Mouse (Mus musculus): ENCODE results near the gene Gpam. TPM values are rescaled to one million over a fixed set of nuclear protein-coding genes. Genes with fewer than 3 reads are reported as not detected.
"Not testable (repeated sequence)": the region's sequence is repeated elsewhere in the genome, so short reads cannot be mapped to it uniquely, and the experiment has no call there.

Gene Gpam
- total RNA-seq (2021), result 100 to 1,000 TPM in 1 of 2 experiments, 10 to 100 TPM in 1; 90.7 to 133 TPM
- long read RNA-seq, experiment 1, transcript Gpam-201 (21 exons, 3,832 nt), result major isoform, 40 of 105 reads
- long read RNA-seq, experiment 1, partial matches to known transcripts, result 22 of 105 reads
- long read RNA-seq, experiment 1, other reads (novel, unspliced or antisense), result 43 of 105 reads
- long read RNA-seq, experiment 2, transcript Gpam-201 (21 exons, 3,832 nt), result major isoform, 29 of 110 reads
- long read RNA-seq, experiment 2, partial matches to known transcripts, result 44 of 110 reads
- long read RNA-seq, experiment 2, other reads (novel, unspliced or antisense), result 37 of 110 reads

DNA sequence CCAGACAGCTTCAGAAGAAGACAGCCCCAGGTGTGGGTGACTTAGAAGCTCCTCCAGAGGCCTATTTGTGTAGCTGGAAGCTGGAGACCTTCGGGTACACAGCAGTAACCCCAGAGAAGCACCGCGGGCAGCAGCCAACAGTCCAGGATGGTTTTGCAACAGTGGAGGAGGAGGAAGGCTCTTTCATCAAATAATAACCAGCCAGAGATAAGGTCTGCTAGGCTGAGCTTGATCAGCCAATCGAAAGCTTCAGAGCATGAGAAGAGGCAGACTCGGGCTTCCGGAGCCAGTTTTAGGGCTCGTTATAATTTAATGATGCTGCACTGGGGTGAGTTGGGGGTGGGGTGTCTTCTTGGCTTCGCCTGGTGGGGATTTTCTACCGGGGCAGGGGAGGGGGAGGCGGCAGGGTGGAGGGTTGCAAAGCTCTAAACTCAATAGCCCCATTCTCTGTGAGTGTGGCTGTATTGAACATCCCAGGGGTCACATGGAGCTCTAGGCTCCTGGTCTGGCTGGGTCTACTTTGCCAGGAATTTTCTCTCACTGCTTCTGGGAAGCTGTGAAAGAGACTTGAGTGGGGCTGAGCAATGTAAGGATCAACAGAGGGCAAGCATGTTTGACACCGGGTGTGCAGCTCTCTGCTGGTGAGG, at the start of gene Gpam:
Gene Gpam, minus strand, starts transcription at position 167 of the 647 bp plus-strand sequence.
- no peak for DNase-seq (ENCODE audit: low spot score)

DNA sequence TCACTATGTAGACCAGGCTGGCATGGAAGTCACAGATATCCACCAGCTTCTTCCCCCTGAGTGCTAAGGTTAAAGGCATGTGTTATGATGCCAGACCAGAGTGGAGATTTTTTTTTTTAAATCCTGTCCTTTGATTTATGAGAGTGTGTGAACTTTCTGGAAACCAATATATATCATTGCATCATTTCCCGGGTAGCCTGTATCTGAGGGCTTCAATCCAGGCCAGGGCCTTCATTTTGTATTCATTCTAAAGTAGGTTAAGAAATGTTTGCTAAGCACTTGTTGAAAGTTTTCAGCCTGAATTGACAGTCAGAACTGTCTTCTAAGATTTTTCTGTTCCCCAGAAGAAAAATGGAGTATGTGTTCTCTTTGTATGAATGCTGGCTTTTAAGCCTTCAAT, 44.5 kb upstream of the Gpam start:
- DNase-seq (ENCODE audit: low spot score), result no peak

DNA sequence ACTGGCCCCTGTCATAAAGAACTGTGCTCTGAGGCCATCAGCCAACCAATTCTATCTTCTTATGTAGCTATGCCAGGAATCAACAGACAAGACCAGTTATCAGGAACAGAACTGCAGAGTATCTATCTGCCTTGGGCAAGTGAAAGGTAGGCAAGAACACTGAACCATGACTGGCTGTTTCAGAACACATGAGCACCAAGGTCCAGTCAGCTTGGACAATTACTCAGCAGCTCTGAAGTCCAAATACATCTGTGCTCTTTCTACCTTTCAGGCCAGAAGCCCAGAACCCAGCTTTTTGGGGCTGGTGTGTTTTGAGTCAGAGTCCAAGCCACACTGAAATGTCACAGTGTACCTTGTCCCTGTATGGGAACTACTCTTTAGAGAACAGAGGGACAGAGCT, 43.4 kb upstream of the Gpam start:
- no peak for DNase-seq (ENCODE audit: low spot score)

- DNase-seq (ENCODE audit: low spot score), result not testable (repeated sequence)
Measured at GRCm38 (mm10) chr19:55169236-55169729, 42.2 kb upstream of the Gpam start.

DNA sequence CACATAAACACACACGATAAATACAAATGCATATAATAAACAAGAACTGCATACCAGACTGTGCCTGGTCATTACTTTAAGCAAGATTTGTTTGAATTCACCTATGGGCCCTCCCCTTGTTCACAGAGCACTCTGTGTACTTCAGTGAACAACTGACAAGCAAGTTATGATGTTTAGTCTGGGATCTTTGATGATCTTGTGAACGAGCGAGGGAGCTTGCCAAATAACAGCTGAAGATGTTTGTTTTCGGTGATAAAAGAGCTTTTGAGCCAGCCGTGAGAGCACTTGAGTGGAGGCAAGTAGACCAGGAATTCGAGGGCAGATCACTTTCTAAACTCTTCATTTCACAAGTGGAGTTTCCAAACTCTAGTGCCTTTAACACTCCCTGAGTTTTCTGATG, 41.3 kb upstream of the Gpam start:
- no peak for DNase-seq (ENCODE audit: low spot score)

DNA sequence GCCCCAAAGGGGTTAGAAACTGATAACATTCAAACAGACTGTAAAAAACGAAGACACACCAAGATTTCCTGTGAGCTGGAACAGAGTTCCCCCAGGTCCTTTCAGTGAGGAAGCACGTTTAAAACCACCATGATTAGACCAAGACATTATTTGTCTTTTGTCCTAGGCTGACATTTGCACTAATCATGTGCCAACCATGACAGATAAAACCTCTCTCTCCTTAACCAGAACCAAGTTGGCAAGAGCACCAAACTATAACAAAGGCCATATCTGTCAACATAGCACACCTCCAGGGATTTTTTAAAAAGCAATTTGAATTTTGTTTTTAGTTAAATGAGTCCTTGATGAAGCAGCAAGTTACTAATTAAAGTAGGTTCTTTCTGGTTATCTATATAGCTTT, 40.7 kb upstream of the Gpam start:
- DNase-seq (ENCODE audit: low spot score), result no peak

DNA sequence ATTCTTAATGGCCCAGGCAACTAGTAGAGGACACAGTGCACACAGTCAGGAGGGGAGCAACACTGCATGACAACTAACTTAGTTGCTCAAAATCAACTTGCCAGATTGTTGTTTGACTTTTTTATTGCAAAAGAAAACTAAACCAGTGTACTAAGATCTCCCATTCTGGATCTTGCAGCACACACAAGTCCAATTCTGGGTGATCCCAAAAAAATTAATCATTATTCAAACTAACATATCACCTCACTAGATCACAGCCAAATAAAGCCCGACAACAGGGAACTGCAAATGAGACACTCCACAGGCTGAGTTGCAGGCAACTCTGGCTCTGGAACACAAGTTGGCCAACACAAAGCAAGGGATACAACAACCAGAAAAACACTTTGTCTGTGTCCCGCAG, 39.7 kb upstream of the Gpam start:
- no peak for DNase-seq (ENCODE audit: low spot score)

DNA sequence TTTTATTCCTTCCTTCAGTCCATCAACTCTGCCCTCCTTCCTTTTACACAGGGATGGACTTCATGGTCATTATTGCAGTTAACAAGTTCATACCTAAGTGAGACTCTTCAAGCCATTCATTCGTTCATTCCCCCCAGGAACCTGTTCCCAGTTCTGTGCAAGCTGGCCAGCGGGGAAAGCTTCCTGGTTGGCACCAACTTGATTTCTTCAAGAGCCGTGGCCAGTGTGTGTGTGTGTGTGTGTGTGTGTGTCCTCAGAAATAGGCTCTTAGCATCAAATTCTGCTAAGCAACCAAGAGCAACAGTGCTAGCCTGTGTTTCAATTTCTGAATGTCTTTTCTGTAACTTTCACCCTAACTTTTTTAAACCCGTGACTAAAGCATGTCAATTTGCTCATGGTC, 38.9 kb upstream of the Gpam start:
- no peak for DNase-seq (ENCODE audit: low spot score)

- no peak for DNase-seq (ENCODE audit: low spot score)
Measured at GRCm38 (mm10) chr19:55165183-55165865, 38.3 kb upstream of the Gpam start.

DNA sequence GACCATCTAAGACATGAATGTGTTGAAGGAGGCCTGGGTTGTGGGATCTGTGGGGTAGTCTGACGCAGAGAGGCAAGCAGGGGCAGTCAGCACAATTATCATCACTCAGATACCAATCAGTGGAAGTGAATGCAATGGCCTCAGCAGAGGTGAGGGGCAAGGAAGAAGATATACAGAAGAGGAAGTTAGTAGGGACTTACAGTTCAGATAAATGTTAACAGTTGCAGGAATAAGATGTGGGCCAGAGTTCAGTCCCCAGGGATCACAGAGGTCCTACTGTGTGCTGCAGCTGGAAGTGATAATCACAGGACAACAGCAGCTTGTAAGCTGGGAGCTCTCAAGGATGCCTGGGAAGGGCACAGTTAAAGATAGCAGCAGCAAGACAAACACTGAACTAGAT, 37.1 kb upstream of the Gpam start:
- DNase-seq (ENCODE audit: low spot score), result no peak

GRCm38 (mm10) chr19:55162271-55162670, 35.2 kb upstream of the Gpam start:
- no peak for DNase-seq (ENCODE audit: low spot score)

- no peak for DNase-seq (ENCODE audit: low spot score)
Measured at GRCm38 (mm10) chr19:55159826-55160225, 32.8 kb upstream of the Gpam start.

DNA sequence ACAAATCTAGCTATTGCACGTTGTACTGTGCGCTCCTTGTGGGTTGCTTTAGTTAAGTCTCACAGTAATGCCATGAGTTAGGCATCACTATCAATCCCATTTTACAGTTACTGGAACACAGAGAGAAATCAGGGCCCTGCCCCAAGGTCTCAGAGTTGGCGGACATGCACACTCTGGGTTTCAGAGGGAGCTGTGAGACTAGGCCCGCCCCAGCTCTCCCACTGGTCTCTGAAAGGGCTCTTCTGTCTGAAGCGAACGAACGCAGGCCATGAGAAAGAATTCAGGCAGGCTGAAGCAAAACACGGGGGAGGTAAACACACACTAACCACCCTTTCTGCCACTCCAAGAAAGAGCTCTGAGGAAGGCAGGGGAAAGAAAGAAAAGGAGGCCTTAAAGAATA, 31.6 kb upstream of the Gpam start:
- DNase-seq (ENCODE audit: low spot score), result no peak

DNA sequence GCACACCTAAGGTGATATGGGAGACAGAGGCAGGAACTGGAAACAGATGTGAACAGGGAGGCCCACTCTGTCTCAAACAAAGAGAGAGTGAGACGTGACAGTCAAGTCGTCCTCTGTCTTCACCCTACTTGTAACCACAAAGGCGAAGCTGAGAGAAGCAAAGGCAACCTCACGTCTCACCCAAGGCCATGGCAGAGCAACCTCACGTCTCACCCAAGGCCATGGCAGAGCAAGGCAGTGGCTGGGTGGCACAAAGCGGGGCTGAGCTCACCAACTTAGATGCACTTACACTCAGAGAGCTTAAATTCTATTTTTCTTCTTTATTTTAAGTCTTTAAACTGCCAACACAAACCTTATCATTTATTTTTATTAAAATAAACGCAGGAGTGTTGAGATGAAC, 30.0 kb upstream of the Gpam start:
- DNase-seq (ENCODE audit: low spot score), result no peak

- no peak for DNase-seq (ENCODE audit: low spot score)
Measured at GRCm38 (mm10) chr19:55152983-55153382, 25.9 kb upstream of the Gpam start.

GRCm38 (mm10) chr19:55152274-55152673, 25.2 kb upstream of the Gpam start:
- DNase-seq (ENCODE audit: low spot score), result not testable (repeated sequence)

DNA sequence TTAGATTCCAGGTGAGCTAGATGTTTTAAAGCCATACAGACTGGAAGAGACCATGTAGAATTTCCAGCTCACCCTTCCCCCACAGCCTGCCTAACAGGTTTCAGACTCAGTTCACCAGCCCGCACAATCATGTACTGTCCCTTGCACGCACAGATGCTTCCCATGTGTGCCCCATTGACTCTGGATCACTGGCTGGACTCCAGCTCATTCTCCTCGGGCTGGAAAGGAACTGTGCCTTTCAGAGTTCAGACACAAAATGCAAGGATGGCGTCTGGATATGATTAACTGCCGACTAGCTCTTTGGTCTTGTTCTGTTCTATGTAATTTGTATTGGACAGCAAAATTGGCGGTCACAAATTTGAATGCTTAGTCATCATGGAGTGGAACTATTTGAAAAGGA, 22.6 kb upstream of the Gpam start:
- DNase-seq (ENCODE audit: low spot score), result no peak

- no peak for DNase-seq (ENCODE audit: low spot score)
Measured at GRCm38 (mm10) chr19:55148109-55148508, 21.1 kb upstream of the Gpam start.

DNA sequence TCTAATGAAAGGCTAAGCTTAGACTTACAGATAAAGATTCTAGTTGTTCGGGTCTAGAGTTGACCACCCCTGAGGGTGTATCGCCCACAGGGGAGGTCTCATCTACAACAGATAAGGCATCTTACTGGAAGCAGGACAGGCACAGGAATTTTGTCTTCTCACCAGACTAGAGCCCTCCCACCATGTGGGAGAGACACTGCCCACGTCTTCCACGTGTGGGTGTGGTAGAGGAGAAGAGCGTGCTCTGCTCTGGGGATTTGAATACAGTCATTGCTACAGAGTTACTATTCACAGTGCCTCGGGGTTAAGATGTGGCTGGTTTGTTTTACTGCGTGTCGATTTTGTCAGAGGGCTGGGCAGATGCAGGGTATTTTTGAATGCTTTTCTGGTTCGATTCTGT, 20.5 kb upstream of the Gpam start:
- no peak for DNase-seq (ENCODE audit: low spot score)

GRCm38 (mm10) chr19:55145136-55145535, 18.1 kb upstream of the Gpam start:
- DNase-seq (ENCODE audit: low spot score), result no peak

GRCm38 (mm10) chr19:55144691-55145090, 17.7 kb upstream of the Gpam start:
- no peak for DNase-seq (ENCODE audit: low spot score)
